Mouse (Mus musculus) midbrain, embryonic 12.5 days (tissue): ENCODE measurements at regions not wholly inside any gene's neighbourhood (a gene's known extent, or its start where the extent isn't known, plus 50 kb on each side); places are given as distances from the start of the nearest gene placed in this dataset.
A peak's percentile ranks its signal among the peaks of the same experiment; 100 is the strongest.

ENCODE experiments used
- ATAC-seq: fragments of 200-750 bp; cut with Nextera tagmentation; 2 replicates; pipeline ENCODE4 v1.8.0; 2017; ENCODE audit warnings: low read depth, moderate TSS enrichment, moderate library complexity; ENCODE audit not compliant: low FRiP score
- H3K27ac ChIP-seq: fragments of 300-500 bp; sonication (generic); replicated peaks from 2 replicates; pipeline ENCODE4 v1.5.1; 2016; ENCODE audit warnings: mild to moderate bottlenecking
- H3K27me3 ChIP-seq: fragments of 300-500 bp; sonication (generic); 2 replicates; pipeline ENCODE4 v1.6.1; 2016; ENCODE audit warnings: mild to moderate bottlenecking
- H3K36me3 ChIP-seq: fragments of 300-500 bp; sonication (generic); 2 replicates; pipeline ENCODE4 v1.6.1; 2016
- H3K4me1 ChIP-seq: fragments of 300-500 bp; sonication (generic); 2 replicates; pipeline ENCODE4 v1.6.1; 2016
- H3K4me2 ChIP-seq: fragments of 300-500 bp; sonication (generic); replicated peaks from 2 replicates; pipeline ENCODE4 v1.6.1; 2016; ENCODE audit warnings: mild to moderate bottlenecking, moderate library complexity
- H3K4me3 ChIP-seq: fragments of 300-500 bp; sonication (generic); 2 replicates; pipeline ENCODE4 v1.5.1; 2016; ENCODE audit warnings: mild to moderate bottlenecking
- H3K9ac ChIP-seq: fragments of 300-500 bp; sonication (generic); replicated peaks from 2 replicates; pipeline ENCODE4 v1.6.1; 2016; ENCODE audit warnings: mild to moderate bottlenecking, moderate library complexity
- H3K9me3 ChIP-seq: fragments of 300-500 bp; sonication (generic); 2 replicates; pipeline ENCODE4 v1.6.1; 2016; ENCODE audit warnings: mild to moderate bottlenecking
- WGBS: fragments of 180-500 bp; shearing (Covaris S2); methylation state at CpG from one replicate; pipeline ENCODE4 v1.1.7; 2016; 5-methylcytosine and 5-hydroxymethylcytosine counted together

GRCm38 (mm10) chr1:89332676-89333075 is 121.9 kb upstream of the Agap1 start:
- Histone ChIP-seq H3K27me3 (peaks cover 7% of the 10 kb centered on the region; the same call in 1 of the 2 replicates), H3K4me2 (no peak overlapping the region), H3K36me3 (no peaks in the 10 kb centered on the region), H3K27ac (0 out of 2 replicates have a peak overlapping the region, but pooled peaks have one; percentile 20), H3K4me3 (no peak overlapping the region), H3K9ac (no peak overlapping the region), H3K9me3 (0 out of 2 replicates have a peak, but pooled peaks cover 2% of the 10 kb centered on the region), H3K4me1 (peaks cover 8% of the 10 kb centered on the region; the same call in 1 of the 2 replicates)
- ATAC-seq: no peak
- WGBS: 41% methylated on average over 7 of the region's 7 CpGs

GRCm38 (mm10) chr1:89337861-89338260 is 116.7 kb upstream of the Agap1 start:
- no peak overlapping the region for H3K4me3 ChIP-seq
- no peak overlapping the region for H3K9ac ChIP-seq
- peaks cover 14% of the 10 kb centered on the region; the same call in 1 of the 2 replicates for H3K27me3 ChIP-seq
- no peak for ATAC-seq
- no peaks in the 10 kb centered on the region for H3K36me3 ChIP-seq
- H3K4me1 ChIP-seq: peaks cover 10% of the 10 kb centered on the region
- no peak overlapping the region for H3K27ac ChIP-seq
- WGBS: 90% methylated on average over 5 of the region's 5 CpGs
- no peaks in the 10 kb centered on the region for H3K9me3 ChIP-seq
- no peak overlapping the region for H3K4me2 ChIP-seq

GRCm38 (mm10) chr1:89342794-89343193 is 111.8 kb upstream of the Agap1 start:
- ATAC-seq: no peak
- Histone ChIP-seq H3K27me3 (peaks cover 8% of the 10 kb centered on the region; the same call in 1 of the 2 replicates), H3K9ac (no peak overlapping the region), H3K4me2 (no peak overlapping the region), H3K9me3 (no peaks in the 10 kb centered on the region), H3K36me3 (no peaks in the 10 kb centered on the region), H3K4me3 (no peak overlapping the region), H3K27ac (no peak overlapping the region), H3K4me1 (peaks cover 10% of the 10 kb centered on the region)
- WGBS: 48% methylated on average over 4 of the region's 4 CpGs

GRCm38 (mm10) chr1:89344546-89344945 is 110.1 kb upstream of the Agap1 start:
- no peaks in the 10 kb centered on the region for H3K9me3 ChIP-seq
- H3K9ac ChIP-seq: no peak overlapping the region
- peaks cover 6% of the 10 kb centered on the region; the same call in 1 of the 2 replicates for H3K27me3 ChIP-seq
- H3K4me1 ChIP-seq: peaks cover 10% of the 10 kb centered on the region
- no peak for ATAC-seq
- no peak overlapping the region for H3K4me3 ChIP-seq
- 43% methylated on average over 6 of the region's 6 CpGs for WGBS
- H3K36me3 ChIP-seq: no peaks in the 10 kb centered on the region
- no peak overlapping the region for H3K27ac ChIP-seq
- no peak overlapping the region for H3K4me2 ChIP-seq

- Histone ChIP-seq H3K4me2 (no peak overlapping the region), H3K4me3 (no peak overlapping the region), H3K27ac (no peak overlapping the region), H3K27me3 (no peaks in the 10 kb centered on the region), H3K36me3 (no peaks in the 10 kb centered on the region), H3K4me1 (no peaks in the 10 kb centered on the region), H3K9ac (no peak overlapping the region), H3K9me3 (no peaks in the 10 kb centered on the region)
- 60% methylated on average over 3 of the region's 3 CpGs for WGBS
- no peak for ATAC-seq
Measured at GRCm38 (mm10) chr1:89347341-89347740, 107.3 kb upstream of the Agap1 start.

GRCm38 (mm10) chr1:89352936-89353335 is 101.7 kb upstream of the Agap1 start:
- 66% methylated on average over 4 of the region's 4 CpGs for WGBS

GRCm38 (mm10) chr1:89359257-89359656 is 95.3 kb upstream of the Agap1 start:
- Histone ChIP-seq H3K9ac (no peak overlapping the region), H3K36me3 (no peaks in the 10 kb centered on the region), H3K27ac (no peak overlapping the region; the same call in 1 of the 2 replicates), H3K4me3 (no peak overlapping the region), H3K4me1 (0 out of 2 replicates have a peak, but pooled peaks cover 3% of the 10 kb centered on the region), H3K9me3 (0 out of 2 replicates have a peak, but pooled peaks cover 6% of the 10 kb centered on the region), H3K4me2 (no peak overlapping the region), H3K27me3 (no peaks in the 10 kb centered on the region)
- 56% methylated on average over 3 of the region's 3 CpGs for WGBS
- ATAC-seq: no peak

More at GRCm38 (mm10) chr1:89352936-89353335, 101.7 kb upstream of the Agap1 start:
- no peak overlapping the region for H3K4me3 ChIP-seq
- ATAC-seq: no peak
- H3K4me2 ChIP-seq: no peak overlapping the region
- H3K9me3 ChIP-seq: 0 out of 2 replicates have a peak, but pooled peaks cover 6% of the 10 kb centered on the region
- no peak overlapping the region for H3K9ac ChIP-seq
- H3K36me3 ChIP-seq: no peaks in the 10 kb centered on the region
- H3K4me1 ChIP-seq: no peaks in the 10 kb centered on the region
- no peak overlapping the region for H3K27ac ChIP-seq
- H3K27me3 ChIP-seq: no peaks in the 10 kb centered on the region

- WGBS: 60% methylated on average over 12 of the region's 12 CpGs
Measured at GRCm38 (mm10) chr1:89364547-89365305, 89.9 kb upstream of the Agap1 start.

GRCm38 (mm10) chr1:89366891-89367290 is 87.7 kb upstream of the Agap1 start:
- H3K36me3 ChIP-seq: no peaks in the 10 kb centered on the region
- H3K27me3 ChIP-seq: no peaks in the 10 kb centered on the region; the same call in 1 of the 2 replicates
- no peaks in the 10 kb centered on the region for H3K4me1 ChIP-seq
- WGBS: 92% methylated on average over 5 of the region's 5 CpGs
- H3K4me3 ChIP-seq: no peak overlapping the region
- no peak for ATAC-seq
- no peak overlapping the region for H3K4me2 ChIP-seq
- no peak overlapping the region for H3K9ac ChIP-seq
- no peak overlapping the region for H3K27ac ChIP-seq
- H3K9me3 ChIP-seq: no peaks in the 10 kb centered on the region

More at GRCm38 (mm10) chr1:89364547-89365305, 89.9 kb upstream of the Agap1 start:
- Histone ChIP-seq H3K9ac (no peak overlapping the region), H3K27ac (no peak overlapping the region; the same call in 1 of the 2 replicates), H3K36me3 (no peaks in the 10 kb centered on the region), H3K4me2 (no peak overlapping the region), H3K9me3 (no peaks in the 10 kb centered on the region), H3K4me1 (no peaks in the 10 kb centered on the region), H3K4me3 (no peak overlapping the region), H3K27me3 (no peaks in the 10 kb centered on the region; the same call in 1 of the 2 replicates)
- no peak for ATAC-seq

- Histone ChIP-seq H3K4me1 (no peaks in the 10 kb centered on the region), H3K27me3 (no peaks in the 10 kb centered on the region; the same call in 1 of the 2 replicates), H3K4me2 (no peak overlapping the region), H3K4me3 (no peak overlapping the region), H3K36me3 (no peaks in the 10 kb centered on the region), H3K9me3 (no peaks in the 10 kb centered on the region), H3K9ac (no peak overlapping the region), H3K27ac (no peak overlapping the region)
- ATAC-seq: no peak
Measured at GRCm38 (mm10) chr1:89373806-89374205, 80.8 kb upstream of the Agap1 start.

- Histone ChIP-seq H3K27ac (no peak overlapping the region), H3K4me1 (no peaks in the 10 kb centered on the region), H3K36me3 (no peaks in the 10 kb centered on the region), H3K4me3 (no peak overlapping the region), H3K9ac (no peak overlapping the region), H3K9me3 (0 out of 2 replicates have a peak, but pooled peaks cover 2% of the 10 kb centered on the region), H3K4me2 (no peak overlapping the region), H3K27me3 (no peaks in the 10 kb centered on the region)
- WGBS: 89% methylated on average over 2 of the region's 2 CpGs
- ATAC-seq: no peak
Measured at GRCm38 (mm10) chr1:89374271-89374670, 80.3 kb upstream of the Agap1 start.

GRCm38 (mm10) chr1:89382021-89382420 is 72.6 kb upstream of the Agap1 start:
- no peak overlapping the region for H3K4me3 ChIP-seq
- ATAC-seq: no peak
- H3K27ac ChIP-seq: no peak overlapping the region
- no peak overlapping the region for H3K4me2 ChIP-seq
- WGBS: 80% methylated on average over 6 of the region's 6 CpGs
- no peaks in the 10 kb centered on the region for H3K36me3 ChIP-seq
- H3K9me3 ChIP-seq: 0 out of 2 replicates have a peak, but pooled peaks cover 3% of the 10 kb centered on the region
- H3K9ac ChIP-seq: no peak overlapping the region
- no peaks in the 10 kb centered on the region for H3K4me1 ChIP-seq
- H3K27me3 ChIP-seq: 0 out of 2 replicates have a peak, but pooled peaks cover 5% of the 10 kb centered on the region
